Mouse (Mus musculus) heart, embryonic 16.5 days (tissue): ENCODE measurements at regions not wholly inside any gene's neighbourhood (a gene's known extent, or its start where the extent isn't known, plus 50 kb on each side); places are given as distances from the start of the nearest gene placed in this dataset.

Source experiments
- ATAC-seq: fragments of 200-750 bp; cut with Nextera tagmentation; replicated peaks from 2 replicates; pipeline ENCODE4 v1.8.0; 2017; ENCODE audit warnings: moderate number of reproducible peaks; ENCODE audit not compliant: insufficient read depth, low FRiP score; ENCODE audit errors: extremely low read depth
- H3K27ac ChIP-seq: fragments of 300-500 bp; sonication (generic); 2 replicates; pipeline ENCODE4 v1.5.1; 2014; ENCODE audit warnings: mild to moderate bottlenecking, low read length, control low read depth, moderate library complexity
- H3K27me3 ChIP-seq: fragments of 300-500 bp; sonication (generic); 2 replicates; pipeline ENCODE4 v1.6.1; 2014; ENCODE audit warnings: low read length, mixed read lengths; ENCODE audit not compliant: control insufficient read depth, insufficient read depth
- H3K36me3 ChIP-seq: fragments of 300-500 bp; sonication (generic); 2 replicates; pipeline ENCODE4 v1.6.1; 2014; ENCODE audit not compliant: control insufficient read depth, insufficient read depth
- H3K4me1 ChIP-seq: fragments of 300-500 bp; sonication (generic); 2 replicates; pipeline ENCODE4 v1.6.1; 2014; ENCODE audit warnings: low read length, mixed read lengths; ENCODE audit not compliant: control insufficient read depth, insufficient read depth
- H3K4me2 ChIP-seq: fragments of 300-500 bp; sonication (generic); 2 replicates; pipeline ENCODE4 v1.6.1; 2014; ENCODE audit warnings: low read depth, mild to moderate bottlenecking, control low read depth, low read length
- H3K4me3 ChIP-seq: fragments of 300-500 bp; sonication (generic); 2 replicates; pipeline ENCODE4 v1.5.1; 2014; ENCODE audit warnings: mild to moderate bottlenecking, control low read depth, low read length
- H3K9ac ChIP-seq: fragments of 300-500 bp; sonication (generic); 2 replicates; pipeline ENCODE4 v1.6.1; 2014; ENCODE audit warnings: low read length, control low read depth
- H3K9me3 ChIP-seq: fragments of 300-500 bp; sonication (generic); replicated peaks from 2 replicates; pipeline ENCODE4 v1.6.1; 2016; ENCODE audit warnings: low read length; ENCODE audit not compliant: control insufficient read depth
- WGBS: fragments of 180-500 bp; shearing (Covaris S2); extraction: QIAGEN DNeasy Blood & Tissue Kit; methylation state at CpG from one replicate; pipeline ENCODE4 v1.1.7; 2014; 5-methylcytosine and 5-hydroxymethylcytosine counted together

DNA sequence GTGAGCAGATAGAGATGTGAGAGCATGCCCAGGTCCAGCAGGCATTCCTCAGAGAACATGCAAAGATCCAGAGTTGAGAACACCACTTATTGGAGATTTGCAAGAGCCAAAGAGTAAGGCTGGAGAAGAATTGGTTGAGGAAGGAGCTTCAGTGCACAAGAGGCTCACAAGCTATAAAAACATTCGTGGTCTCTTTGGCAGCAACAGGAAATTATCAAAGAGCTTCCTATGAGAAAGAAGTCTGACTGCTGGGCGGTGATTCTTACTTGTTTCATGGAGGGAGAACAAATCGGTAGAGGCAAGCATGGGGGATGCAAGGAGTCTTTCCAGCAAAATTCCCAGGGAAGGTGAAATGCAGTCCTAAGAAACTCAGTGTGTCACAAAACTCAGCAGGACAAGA is 83.0 kb upstream of the Dph5 start:
- H3K27ac ChIP-seq, result no peak overlapping the region
- no peak overlapping the region for H3K9ac ChIP-seq
- H3K4me1 ChIP-seq, result no peaks in the 10 kb centered on the region; the same call in 1 of the 2 replicates
- no peaks in the 10 kb centered on the region for H3K27me3 ChIP-seq
- no peaks in the 10 kb centered on the region for H3K9me3 ChIP-seq
- no peak overlapping the region for H3K4me2 ChIP-seq
- no peaks in the 10 kb centered on the region for H3K36me3 ChIP-seq
- 60% methylated on average over 3 of the region's 3 CpGs for WGBS
- no peak overlapping the region for H3K4me3 ChIP-seq
- no peak for ATAC-seq

- Histone ChIP-seq H3K9me3 (no peaks in the 10 kb centered on the region), H3K27ac (no peak overlapping the region), H3K4me1 (no peaks in the 10 kb centered on the region), H3K27me3 (no peaks in the 10 kb centered on the region), H3K4me3 (no peak overlapping the region), H3K9ac (no peak overlapping the region), H3K36me3 (no peaks in the 10 kb centered on the region), H3K4me2 (no peak overlapping the region)
- WGBS, result 74% methylated on average over 3 of the region's 3 CpGs
- ATAC-seq, result no peak
These were observed 80.6 kb upstream of the Dph5 start for GRCm38 (mm10) chr3:115807032-115807431.

GRCm38 (mm10) chr3:115815168-115815567 is 72.5 kb upstream of the Dph5 start:
- ATAC-seq, result peak; percentile 60
- H3K27me3 ChIP-seq, result no peaks in the 10 kb centered on the region
- H3K36me3 ChIP-seq, result no peaks in the 10 kb centered on the region
- H3K4me3 ChIP-seq, result peak overlapping the region; percentile 8; the same call in 1 of the 2 replicates
- peaks cover 47% of the 10 kb centered on the region for H3K4me1 ChIP-seq
- H3K4me2 ChIP-seq, result peak overlapping the region; percentile 50
- H3K9ac ChIP-seq, result peak overlapping the region; percentile 31
- peak overlapping the region; percentile 93 for H3K27ac ChIP-seq
- WGBS, result 7% methylated on average over 4 of the region's 4 CpGs
- no peaks in the 10 kb centered on the region for H3K9me3 ChIP-seq

DNA sequence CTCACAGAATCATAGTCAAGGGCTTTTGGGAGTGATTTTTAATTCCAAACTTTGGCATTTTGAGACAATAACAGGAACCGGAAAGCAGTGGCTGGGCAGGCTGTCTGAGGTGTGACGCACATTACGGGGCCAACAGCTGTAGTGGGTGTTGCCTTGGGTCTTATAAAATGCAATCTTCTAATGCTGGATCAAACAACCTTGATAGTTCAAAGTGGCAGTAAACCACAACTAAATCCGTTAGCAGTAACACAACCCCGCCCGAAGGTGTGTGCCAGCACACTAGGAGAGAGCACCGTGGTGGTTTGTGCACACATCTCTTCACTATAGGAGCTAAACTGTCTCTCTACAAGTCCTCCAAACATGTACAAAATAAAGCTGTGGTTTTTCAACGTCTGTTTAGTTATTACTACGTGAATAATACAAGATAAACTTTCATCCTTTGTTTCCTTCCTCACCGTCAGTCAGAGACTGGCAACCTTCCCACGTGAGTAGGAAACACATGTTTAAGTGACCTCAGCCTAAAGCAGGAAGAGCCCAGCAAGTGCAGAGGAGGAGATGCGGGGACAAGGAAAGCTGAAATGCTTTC is 72.0 kb upstream of the Dph5 start:
- Histone ChIP-seq H3K36me3 (no peaks in the 10 kb centered on the region), H3K27ac (peak overlapping the region; percentile 93), H3K27me3 (no peaks in the 10 kb centered on the region), H3K4me3 (peak overlapping the region; percentile 8; the same call in 1 of the 2 replicates), H3K4me2 (peak overlapping the region; percentile 50), H3K4me1 (peaks cover 52% of the 10 kb centered on the region), H3K9me3 (no peaks in the 10 kb centered on the region), H3K9ac (peak overlapping the region; percentile 50)
- 28% methylated on average over 12 of the region's 12 CpGs for WGBS
- ATAC-seq, result peak; percentile 57

- Histone ChIP-seq H3K9me3 (no peaks in the 10 kb centered on the region), H3K4me1 (peaks cover 60% of the 10 kb centered on the region), H3K27ac (peak overlapping the region; percentile 93), H3K9ac (no peak overlapping the region), H3K27me3 (no peaks in the 10 kb centered on the region), H3K36me3 (no peaks in the 10 kb centered on the region), H3K4me3 (no peak overlapping the region), H3K4me2 (peak overlapping the region; percentile 50; the same call in 1 of the 2 replicates)
- ATAC-seq, result no peak
- WGBS, result 64% methylated on average over 6 of the region's 6 CpGs
These were observed 71.1 kb upstream of the Dph5 start for GRCm38 (mm10) chr3:115816328-115817160.

DNA sequence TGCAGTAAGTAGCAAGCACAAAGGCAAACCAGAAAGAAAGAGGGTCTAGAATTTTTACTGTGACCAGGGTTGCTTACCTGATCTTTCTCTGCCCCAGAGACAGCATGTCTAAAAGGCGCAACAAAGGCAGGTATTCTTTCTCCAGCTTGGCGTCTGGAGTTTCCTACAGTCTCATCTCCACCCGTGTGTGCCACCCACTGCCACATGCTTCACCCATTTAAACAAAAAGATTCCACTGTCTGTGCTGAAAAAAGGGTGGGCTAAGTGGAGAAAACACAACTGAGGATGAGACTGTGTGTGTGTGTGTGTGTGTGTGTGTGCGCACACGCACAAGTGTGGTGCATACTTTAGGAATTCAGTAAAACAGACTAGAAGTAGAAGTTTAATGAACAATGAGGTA is 69.9 kb upstream of the Dph5 start:
- no peak overlapping the region for H3K9ac ChIP-seq
- no peaks in the 10 kb centered on the region for H3K27me3 ChIP-seq
- H3K36me3 ChIP-seq, result no peaks in the 10 kb centered on the region
- H3K27ac ChIP-seq, result no peak overlapping the region
- peaks cover 60% of the 10 kb centered on the region for H3K4me1 ChIP-seq
- ATAC-seq, result no peak
- H3K9me3 ChIP-seq, result no peaks in the 10 kb centered on the region
- no peak overlapping the region for H3K4me3 ChIP-seq
- 89% methylated on average over 5 of the region's 5 CpGs for WGBS
- H3K4me2 ChIP-seq, result no peak overlapping the region

- H3K4me2 ChIP-seq, result no peak overlapping the region
- no peak overlapping the region for H3K9ac ChIP-seq
- peaks cover 60% of the 10 kb centered on the region for H3K4me1 ChIP-seq
- no peaks in the 10 kb centered on the region for H3K9me3 ChIP-seq
- WGBS, result 55% methylated on average over 7 of the region's 7 CpGs
- peak overlapping the region; percentile 86 for H3K27ac ChIP-seq
- no peaks in the 10 kb centered on the region for H3K27me3 ChIP-seq
- H3K4me3 ChIP-seq, result no peak overlapping the region
- no peaks in the 10 kb centered on the region for H3K36me3 ChIP-seq
- no peak for ATAC-seq
These were observed 68.9 kb upstream of the Dph5 start for GRCm38 (mm10) chr3:115818734-115819133.

DNA sequence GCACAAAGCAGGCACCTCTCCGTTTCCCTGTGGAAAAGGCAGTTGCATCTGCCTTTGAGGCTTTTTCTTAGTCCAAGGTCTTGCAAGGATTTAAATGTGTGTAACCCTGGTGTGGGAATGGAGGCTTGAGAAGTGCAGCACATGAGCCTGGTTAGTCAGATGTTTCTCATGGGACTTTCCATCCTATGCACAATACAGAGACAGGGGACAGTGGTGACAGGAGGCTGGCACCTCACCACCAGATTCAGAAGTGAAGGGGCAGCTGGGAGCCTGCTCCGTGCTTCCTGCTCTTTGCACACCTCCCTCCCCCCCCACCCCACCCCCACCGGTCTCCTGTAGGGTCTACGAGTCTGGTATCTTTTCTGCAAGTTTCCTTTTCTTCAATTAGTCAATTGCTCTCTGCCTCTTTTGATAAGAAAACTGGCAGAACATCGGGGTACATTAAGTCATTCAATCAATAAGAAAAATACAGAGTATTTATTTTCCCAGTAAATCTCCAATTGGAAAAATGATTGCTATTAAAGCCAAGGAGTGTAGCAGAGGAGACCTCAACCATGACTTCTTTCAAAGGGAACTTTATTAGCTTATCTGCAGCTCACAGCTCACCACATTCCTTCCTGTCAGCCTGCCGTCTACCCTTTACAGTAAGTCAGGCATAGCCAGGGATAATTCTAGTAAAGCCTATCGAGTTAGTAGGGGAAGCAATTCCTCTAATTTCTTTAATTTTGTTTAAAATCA is 68.1 kb upstream of the Dph5 start:
- peaks cover 60% of the 10 kb centered on the region for H3K4me1 ChIP-seq
- peak; percentile 85 for ATAC-seq
- H3K27me3 ChIP-seq, result no peaks in the 10 kb centered on the region
- no peaks in the 10 kb centered on the region for H3K36me3 ChIP-seq
- H3K9ac ChIP-seq, result no peak overlapping the region; the same call in 1 of the 2 replicates
- 8% methylated on average over 7 of the region's 7 CpGs for WGBS
- peak overlapping the region; percentile 16; the same call in 1 of the 2 replicates for H3K4me3 ChIP-seq
- H3K9me3 ChIP-seq, result no peaks in the 10 kb centered on the region
- H3K27ac ChIP-seq, result peak overlapping the region; percentile 86
- H3K4me2 ChIP-seq, result peak overlapping the region; percentile 46

GRCm38 (mm10) chr3:115820139-115820481 is 67.5 kb upstream of the Dph5 start:
- Histone ChIP-seq H3K4me2 (peak overlapping the region; percentile 46), H3K4me1 (peaks cover 56% of the 10 kb centered on the region), H3K9me3 (no peaks in the 10 kb centered on the region), H3K36me3 (no peaks in the 10 kb centered on the region), H3K9ac (peak overlapping the region; percentile 26; the same call in 1 of the 2 replicates), H3K27me3 (no peaks in the 10 kb centered on the region), H3K4me3 (peak overlapping the region; percentile 16; the same call in 1 of the 2 replicates), H3K27ac (peak overlapping the region; percentile 86)
- ATAC-seq, result no peak; the same call in 1 of the 2 replicates
- 13% methylated on average over 8 of the region's 8 CpGs for WGBS
